Mouse (Mus musculus): ENCODE results near the gene Abcb8.
A peak's percentile ranks its signal among the peaks of the same experiment; 100 is the strongest.

The Abcb8 gene

DNA sequence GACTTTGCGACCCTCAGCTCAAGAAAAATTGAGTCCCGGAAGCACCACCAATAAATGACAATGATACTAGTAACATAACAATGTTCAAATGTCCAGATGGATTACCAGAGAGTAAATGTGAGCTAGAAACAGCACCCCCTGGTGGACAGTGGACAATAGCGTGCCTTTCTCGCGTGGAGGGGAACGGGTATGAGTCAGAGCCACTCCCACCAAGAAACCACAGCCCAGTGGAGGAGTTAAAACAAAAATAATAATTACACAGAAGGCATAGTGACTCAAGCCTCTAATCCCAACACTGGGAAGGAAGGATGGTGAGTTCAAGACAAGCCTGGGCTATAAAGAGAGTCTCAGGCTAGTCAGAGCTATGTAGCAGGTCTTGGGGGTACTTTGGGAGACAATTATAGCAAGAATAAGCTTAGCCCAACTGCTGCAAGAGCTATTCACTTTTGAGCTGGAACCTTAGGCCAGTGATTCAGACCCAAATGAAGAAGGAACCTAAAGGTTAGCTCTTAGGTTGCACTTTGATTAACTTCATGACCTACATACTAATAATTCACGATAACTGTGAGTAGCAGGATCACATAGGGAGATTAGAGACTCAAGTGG, at the start of gene Abcb8:
Gene Abcb8 (plus strand): TSS at position 272 of the 606 bp plus-strand sequence.
- peak; percentile 75 for DNase-seq

DNA sequence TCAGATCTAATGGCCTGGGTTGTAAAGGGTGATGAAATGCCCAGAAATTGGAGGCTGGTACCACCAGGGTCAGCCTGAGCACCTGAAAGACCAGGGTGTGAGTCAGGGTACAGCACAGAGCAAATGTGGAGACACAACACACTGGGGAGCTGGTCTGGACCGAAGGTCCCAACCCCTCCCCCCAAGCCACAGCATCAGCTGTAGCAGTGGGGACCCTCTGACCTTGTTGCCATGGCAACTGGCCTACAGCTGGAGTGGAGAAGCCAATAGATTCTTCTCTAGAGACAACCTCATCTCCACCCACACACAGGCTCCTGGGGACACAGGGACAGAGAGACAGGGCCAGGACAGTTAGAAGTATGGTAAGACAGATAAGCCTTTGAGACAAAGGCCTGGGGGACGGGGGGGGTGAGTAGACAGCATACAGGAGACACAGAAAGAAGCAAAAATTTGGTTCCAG, 49.5 kb upstream of the Abcb8 start:
- no peak for DNase-seq

DNA sequence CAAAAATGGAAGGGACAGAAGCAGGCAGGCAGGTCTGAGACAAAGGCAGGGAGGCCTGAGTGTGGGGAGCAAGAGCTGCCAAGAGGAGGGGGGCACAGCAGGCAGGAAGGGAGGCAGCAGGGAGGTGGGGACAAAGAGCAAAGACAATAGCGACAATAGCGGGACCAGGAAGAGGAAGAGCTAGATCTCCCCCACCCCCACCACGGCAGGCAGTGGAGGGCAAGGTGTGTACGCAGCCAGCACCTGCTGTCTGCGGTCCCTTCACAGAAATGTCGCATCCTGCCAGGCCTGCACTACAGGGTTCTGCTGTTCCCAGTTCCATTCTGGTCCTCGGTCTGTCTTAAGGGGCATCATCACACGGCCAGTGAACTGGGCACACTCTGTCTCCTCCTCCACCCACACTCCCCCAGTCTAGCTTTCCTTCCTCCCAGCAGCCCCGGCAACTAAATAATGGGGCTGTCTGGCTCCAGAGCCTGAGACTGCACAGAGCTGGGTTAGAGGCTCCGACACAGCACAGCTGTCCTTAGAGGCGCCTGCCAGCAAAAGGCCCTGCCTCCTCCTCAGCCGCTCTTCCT, 48.9 kb upstream of the Abcb8 start:
- DNase-seq = no peak

DNA sequence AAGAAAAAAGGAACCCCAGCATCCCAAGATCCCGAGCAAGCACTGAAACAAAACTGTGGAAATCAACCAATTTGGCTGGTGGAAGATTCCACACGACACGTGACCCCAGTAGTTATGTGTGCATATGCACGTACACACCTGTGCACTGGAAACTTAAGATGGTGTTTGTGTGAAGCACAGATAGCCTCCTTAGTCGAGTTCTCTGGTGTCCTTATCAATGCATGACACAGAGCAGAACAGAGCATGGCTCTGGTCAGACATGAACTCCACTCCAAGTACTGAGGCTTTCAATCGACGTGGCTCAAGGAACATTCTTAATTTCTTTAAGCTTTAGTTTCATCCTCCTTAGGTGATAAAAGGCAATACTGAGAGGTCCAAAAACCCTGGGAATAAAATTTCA, 47.1 kb upstream of the Abcb8 start:
- DNase-seq = no peak

DNA sequence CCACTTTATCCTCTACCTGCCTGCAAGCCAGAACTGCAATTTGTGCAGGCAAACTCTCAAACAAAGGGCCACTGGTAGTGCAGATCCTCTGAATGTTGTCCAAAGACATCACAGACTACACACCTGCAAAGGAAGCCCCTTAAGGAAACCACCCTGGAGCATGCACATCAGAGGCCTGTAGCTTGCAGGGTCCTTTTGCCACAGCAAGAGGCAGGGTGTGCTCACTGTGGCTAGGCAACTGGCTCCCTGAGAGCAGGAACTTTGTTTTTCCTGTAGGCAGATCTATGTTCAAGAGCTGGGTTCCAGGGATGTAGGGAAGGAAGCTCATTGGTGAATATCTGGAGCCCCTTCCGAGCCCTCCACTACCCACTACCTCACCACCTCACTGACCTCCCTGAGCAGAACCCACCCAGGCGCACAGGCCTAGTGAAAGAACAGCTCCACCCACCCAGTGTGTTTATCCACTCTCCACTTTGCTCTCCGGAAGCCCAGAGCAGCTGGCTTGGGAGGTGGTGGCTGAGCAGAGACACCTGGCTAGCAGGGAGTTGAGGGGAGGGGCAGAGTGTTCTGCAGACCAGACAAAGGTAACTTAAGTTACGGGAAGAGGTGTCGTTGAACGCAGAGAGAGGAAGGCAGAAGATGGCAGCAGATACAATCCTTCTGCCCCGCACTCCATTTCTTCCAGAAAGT, 46.1 kb upstream of the Abcb8 start:
- DNase-seq = no peak

DNA sequence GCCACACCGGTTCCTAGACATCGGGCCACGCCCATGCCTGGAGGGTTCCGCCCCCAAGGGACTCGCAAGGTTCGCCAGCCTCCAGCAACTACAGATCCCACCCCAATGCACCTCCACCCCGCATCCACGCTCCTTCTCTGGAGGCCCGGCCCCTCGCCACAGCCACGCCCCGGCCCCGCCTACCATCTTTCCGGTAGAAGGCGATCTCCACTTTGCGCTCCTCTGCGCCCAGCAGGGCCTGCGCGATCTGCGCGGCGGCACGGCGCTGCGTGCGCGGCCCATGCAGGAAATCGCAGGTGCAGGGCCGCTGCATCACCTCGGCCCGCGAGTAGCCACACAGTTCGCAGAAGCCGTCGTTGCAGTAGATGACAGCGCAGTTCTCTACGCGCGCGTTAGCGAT, 45.3 kb upstream of the Abcb8 start:
- peak; percentile 72 for DNase-seq

DNA sequence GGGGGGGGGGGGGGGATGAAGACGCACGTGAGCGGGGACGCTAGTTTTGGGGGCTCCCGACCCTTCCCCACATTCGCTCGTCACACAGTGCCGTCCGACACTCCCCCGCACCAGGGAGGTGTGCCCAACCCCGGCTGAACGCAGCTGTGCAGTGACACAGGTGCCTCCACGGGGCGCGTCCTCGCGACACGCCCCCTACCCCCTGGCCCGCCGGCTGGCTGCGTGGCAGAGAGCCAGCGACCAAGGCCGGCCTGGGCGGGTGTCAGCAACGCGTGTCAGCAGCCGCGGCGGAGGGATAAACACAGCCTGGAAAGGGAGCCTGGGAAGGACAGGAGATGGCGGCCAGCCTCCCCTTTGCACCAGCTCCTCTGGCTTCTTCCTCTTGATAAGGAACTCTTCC, 44.9 kb upstream of the Abcb8 start:
- no peak for DNase-seq

DNA sequence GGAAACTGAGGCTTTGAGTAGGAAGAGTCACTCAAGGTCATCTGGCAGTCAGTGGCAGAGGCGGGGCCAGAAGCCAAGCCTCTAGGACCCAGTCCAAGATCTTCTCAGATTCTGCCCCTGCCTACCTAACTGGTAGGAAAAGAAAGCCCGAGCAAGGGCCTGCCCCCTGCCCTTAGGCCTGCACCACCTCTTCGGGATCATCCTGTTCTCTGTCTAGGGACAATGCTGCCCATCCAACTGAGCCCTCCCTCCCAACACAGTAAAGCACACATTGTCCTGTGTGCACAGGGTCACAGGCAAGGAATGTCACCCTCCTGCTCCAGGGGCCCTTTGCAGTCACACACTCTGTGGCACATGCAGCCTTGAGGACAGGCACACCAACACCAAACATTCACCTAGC, 43.4 kb upstream of the Abcb8 start:
- DNase-seq = no peak

DNA sequence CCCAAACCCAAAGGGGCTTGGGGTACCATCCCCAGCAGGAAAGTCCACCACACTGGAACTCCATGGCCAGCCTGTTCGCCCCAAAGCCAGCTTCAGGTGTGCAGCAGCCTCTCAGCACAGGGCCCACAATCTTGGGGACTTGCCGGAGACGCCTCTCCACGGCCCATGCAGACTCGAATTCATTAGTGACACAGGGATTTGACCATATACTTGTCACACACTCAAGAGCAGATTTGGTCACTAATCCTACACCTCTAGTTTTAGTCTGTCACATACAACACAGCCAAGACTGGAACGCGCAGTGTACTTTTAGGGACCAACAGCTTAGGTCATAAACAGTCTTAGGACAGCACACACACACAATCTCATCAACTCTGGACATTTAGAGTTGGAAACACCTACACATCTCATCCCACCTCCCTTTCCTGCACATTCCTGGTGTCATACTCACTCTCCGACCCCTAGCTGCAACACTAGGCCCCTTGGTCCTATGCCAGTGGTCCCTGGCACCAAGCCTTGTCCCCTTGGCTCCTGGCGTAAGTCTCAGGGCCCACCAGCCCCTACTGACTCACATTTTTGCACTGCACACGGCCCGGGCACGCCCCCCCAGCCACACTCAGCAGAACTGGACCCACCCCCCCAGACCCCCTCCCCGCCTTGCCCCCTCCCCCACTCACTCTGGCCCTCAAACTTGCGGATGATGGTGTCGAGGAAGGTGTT, 42.8 kb upstream of the Abcb8 start:
- DNase-seq = peak; percentile 47

DNA sequence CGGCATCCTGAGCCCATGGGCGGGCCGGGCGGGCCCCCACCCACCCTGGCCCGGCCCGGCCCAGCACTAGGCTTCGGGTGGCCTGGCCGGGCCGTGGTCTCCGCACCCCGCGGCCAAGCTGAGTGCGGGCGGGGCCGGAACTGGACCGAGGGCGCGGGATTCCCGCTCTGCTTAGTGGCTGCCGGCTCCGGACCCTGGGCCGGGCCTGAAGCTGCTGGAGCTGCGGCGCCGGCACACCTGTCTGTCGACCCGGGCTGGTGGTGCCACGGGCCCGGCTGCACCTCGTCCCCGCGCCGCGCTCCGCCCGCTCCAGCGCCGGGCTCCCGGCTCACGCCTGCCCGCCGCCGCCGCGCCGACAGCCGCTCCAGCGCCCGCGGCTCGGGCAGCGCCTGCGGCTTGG, 42.2 kb upstream of the Abcb8 start, which contains the start of gene Kcnh2:
Gene Kcnh2 (minus strand): TSS at position 327 of the 400 bp plus-strand sequence.
- no peak for DNase-seq

DNA sequence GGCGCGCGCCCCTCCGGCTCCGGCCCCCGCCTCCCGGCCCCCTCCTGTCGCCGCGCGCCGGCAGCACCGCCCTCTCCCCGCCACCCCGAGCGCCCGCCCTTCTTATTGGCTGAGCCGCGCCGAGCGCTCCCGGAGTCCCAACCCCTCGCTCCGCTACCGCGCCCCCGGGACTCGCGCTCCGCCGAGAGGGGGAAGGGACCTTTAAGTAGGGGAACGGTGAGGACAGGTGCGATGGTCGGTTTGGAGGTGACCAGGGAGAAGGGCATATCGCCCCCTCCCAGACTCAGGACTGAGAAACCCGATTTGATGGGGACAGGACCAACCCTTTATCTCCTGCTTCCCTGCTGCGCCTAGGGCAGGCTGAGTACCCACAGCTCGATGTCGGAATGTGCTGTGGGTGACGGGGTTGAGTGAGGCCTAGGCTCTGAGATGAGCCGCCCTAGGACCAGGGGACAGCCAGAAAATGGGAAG, 41.7 kb upstream of the Abcb8 start:
- DNase-seq = peak; percentile 86

DNA sequence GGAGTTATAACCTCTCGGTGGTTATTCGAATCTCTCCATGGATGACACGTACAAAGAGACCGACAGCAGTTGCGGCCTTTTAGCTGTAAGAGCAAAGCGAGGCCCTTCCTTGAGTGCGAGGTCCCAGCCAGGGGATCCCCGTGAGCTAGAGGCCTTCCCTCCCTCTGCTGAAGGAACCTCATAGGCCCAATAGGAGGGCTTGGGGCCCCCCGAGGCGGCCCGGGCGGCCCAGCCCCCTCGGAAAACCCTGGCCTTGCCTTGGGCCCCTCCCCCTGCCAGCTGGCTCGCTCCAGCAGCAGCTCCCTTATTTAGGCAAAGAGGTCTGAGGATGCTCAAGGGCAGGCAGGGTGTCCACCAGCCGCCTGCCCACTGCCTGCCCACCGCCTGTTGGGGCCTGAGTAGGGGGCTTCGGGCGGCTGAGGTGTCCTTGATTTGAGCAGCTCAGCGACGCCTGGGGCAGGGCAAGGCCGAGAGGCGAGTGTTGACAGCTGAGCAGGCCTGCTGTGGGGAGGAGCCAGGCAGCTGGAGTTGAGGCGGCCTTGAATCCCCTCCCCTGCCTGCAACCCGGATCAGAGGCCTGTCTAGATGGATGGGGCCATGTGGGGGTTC, 41.1 kb upstream of the Abcb8 start:
- no peak for DNase-seq

DNA sequence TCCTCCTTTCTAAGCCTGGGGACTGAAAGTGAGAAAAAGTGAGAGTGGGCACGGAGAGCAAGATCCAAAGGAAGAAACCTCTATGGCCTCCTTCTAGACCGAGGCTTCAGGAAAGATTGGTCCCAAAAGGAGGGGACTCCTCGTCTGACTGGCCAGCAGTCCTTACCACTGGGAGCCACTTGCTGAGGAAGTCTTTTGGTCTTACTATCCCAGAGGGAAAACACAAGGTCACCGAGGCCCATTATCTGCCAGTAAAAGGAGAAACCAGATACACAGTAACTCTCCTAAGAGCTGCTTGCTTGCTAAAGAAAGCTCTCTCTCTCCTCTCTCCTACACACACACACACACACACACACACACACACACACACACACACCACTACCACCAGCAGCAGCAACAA, 40.1 kb upstream of the Abcb8 start:
- no peak for DNase-seq

DNA sequence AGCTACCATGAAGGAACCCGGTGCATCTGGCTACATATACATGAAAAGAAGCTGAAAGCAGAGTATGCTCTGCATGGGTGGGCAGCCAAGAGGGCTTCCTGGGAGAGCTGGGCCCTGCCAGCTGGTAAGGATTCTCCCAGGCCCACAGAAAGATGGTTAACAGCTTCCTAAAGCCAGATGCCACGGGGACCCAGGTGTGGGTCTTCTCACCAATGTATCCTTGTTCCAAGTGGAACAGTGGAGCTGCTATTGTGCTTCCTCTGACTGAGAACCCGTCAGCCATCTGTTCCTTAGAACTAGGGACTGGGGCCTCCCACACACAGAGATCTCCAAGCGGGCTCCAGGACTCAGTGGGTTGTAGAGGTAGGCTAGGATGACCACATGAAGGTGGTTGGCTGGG, 36.7 kb upstream of the Abcb8 start:
- DNase-seq = no peak

DNA sequence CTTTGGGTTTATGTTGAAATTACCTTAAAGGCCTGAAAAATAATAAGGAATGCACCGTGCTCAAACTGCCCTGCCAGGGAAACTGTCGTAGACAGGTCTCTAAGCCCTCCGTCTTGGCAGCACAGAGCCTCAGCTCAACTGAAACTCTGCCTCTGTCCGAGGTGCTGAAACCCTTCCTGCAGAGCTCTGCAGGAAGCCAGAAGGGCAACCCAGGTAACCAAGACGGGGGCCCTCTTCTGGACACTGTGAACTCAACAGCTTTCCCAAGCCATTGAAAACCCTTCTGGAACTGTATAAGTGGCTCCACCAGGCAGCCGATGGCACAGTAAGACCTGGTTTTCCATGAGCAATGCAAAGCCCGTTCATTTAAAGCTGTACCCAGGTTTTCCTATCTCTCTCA, 36.0 kb upstream of the Abcb8 start:
- no peak for DNase-seq

DNA sequence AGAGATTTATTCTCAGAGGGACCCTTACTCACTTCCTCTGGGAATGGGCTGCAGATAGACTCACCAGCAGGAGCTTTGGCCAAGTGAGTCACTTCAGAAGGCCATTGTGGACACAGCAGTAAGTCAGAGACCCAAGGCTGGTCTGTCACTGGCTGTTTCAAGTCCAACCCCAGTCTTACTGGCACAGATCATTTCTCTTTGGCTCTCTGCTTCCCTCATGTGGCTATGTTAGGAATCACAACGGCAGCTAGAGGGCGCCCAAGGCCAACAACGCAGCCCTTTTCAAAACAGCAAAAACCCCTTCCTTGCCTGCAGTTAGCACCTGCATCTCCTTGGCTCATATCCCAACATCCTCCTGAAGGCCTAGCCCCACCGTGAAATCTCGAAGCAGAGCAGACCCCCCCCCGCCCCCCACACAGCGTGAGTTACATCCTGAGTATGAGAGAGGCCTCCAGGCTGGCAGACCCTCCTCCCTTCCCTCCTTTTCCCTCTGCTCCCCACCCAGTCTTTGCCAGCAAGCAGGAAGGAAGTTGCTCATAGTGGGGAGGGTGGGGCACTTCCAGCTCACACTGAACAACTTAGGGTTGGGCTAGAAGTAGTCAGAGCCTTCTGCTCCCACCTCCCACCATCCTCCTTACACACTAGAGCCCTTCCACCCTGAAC, 32.5 kb upstream of the Abcb8 start:
- DNase-seq = peak; percentile 83

DNA sequence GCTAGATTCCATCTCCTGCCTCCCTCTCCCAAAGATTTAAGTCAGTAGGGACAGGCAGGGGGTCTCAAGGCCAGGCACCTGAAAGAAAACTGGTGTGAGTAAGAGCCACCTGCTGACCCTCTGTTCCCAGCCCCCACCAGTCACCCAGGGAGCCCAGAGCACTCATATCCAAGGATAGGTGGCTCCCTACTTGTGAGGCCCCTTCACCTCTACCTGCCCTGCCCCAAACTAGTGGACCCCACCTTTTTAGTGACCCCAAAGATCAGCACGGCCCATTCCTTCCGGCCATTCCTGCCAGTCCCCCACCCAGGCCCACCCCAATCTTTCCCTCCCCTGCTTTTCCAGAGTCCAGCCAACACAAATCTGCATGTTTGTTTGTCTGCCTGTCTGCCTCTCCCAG, 30.0 kb upstream of the Abcb8 start:
- DNase-seq = no peak

DNA sequence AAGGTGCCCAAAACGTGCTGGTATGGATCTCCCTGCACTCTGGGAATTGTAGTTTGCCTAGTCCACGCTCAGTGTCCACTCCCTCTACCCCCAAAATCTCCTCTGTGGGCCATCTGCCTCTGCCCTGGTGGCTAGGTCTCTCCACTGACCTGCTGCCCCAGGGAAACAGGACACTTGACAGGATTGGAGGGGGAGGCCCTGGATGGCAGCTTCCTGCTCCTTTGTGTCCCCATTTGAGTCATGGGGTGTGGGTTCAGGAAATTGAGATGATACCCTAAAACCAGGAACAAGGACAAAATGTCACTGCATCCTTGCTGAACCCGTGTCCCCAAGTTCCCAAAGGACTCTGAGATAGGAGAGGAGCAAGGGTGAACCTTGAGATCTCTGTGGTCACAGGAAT, 29.4 kb upstream of the Abcb8 start:
- no peak for DNase-seq

DNA sequence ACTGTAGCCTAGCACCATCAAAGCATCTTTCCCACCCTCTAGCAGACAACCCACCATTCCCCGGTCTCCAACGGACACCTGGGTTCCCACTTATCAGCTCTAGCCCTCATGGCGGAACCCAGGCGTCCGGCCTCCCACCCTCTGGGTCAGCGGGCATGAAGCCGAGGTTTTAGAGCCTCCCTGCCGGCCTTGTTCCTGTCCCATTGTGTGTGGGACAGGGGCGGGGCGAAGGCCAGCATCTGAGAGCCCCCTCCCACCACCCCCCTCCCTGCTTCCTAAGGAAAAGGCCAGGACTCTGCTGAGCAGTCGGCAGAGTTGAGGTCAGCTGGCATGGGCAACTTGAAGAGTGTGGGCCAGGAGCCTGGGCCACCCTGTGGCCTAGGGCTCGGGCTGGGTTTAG, 29.0 kb upstream of the Abcb8 start, which contains the start of gene Nos3:
Gene Nos3 (plus strand): TSS at position 303 of the 400 bp plus-strand sequence.
- no peak for DNase-seq

DNA sequence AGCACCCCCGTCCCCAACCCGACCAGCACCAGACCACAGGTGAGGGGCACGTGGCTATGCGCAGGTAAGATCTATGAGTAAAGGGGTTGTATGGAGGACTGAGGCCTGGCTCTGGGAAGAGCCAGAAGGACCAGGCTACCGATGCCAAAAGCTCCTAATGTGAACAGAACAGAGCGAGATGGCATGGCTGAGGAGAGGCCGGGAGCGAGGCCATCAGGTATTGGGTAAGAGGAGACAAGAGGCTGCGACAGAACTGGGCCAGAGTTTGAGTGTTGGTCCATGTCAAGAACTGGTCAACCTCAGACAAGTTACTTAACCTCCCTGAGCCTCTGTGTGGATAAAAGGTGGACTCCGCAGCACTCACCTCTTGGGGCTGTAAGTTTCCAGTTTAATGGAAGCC, 28.5 kb upstream of the Abcb8 start:
- no peak for DNase-seq

DNA sequence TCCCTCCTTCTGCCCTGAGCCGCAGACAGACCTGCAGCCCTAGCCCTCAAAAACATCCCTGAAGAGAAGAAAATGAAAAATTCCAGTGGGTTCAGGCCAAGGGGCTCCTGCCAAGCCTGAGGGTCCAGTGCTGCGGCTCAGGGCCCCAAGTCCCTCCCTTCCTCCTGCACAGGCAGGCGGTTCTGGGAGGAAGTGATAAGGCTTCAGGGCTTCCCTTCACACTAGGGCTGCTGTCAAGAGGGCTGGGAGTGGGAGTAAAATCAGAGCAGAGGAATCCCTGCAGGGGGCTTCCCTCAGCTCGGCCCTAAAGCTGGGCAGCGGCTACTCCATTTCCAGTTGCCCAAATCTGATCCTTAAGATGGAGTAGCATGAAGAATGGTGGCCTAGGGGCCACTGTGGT, 27.9 kb upstream of the Abcb8 start:
- no peak for DNase-seq

DNA sequence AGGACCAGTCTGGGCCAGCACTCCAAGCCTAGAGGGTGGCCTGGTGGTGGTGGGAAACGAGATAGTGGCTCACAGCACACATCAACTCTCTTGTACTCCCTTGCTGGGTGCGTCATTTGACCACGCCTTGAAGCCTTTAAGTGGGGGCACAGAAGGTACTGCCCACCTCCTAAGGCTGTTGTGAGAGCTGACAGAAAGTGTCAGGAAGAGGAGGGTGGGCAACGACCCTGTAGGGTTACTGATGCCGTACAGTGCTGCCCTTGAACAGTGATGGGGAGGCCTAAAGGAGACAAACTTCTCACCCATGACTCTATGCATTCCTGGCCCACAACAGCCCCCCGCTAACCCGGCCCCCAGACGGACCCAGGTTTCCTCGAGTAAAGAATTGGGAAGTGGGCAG, 27.0 kb upstream of the Abcb8 start:
- no peak for DNase-seq

DNA sequence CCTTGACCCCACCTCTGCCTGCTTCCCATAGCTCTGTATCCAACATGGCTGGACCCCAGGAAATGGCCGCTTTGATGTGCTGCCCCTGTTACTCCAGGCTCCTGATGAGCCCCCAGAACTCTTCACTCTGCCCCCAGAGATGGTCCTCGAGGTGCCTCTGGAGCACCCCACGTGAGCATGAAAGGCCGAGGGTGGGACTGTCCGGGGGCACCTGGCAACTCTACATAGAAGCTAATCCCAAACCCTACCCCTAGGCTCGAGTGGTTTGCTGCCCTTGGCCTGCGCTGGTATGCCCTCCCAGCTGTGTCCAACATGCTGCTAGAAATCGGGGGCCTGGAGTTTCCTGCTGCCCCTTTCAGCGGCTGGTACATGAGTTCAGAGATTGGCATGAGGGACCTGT, 23.7 kb upstream of the Abcb8 start:
- DNase-seq = no peak
